Mouse (Mus musculus) forebrain, embryonic 11.5 days (tissue): ENCODE results near the gene Gm9733. TPM values are rescaled to one million over a fixed set of nuclear protein-coding genes. Genes with fewer than 3 reads are reported as not detected.
A peak's percentile ranks its signal among the peaks of the same experiment; 100 is the strongest.
"Not testable (repeated sequence)": the region's sequence is repeated elsewhere in the genome, so short reads cannot be mapped to it uniquely, and the experiment has no call there.

Experiments
- ATAC-seq: fragments of 200-750 bp; cut with Nextera tagmentation; replicated peaks from 2 replicates; pipeline ENCODE4 v1.8.0; 2017; ENCODE audit warnings: moderate TSS enrichment; ENCODE audit not compliant: low FRiP score
- DNase-seq: peaks from one replicate; pipeline ENCODE4 v3.0.0-alpha.2; 2017; ENCODE audit warnings: low spot score
- H3K27ac ChIP-seq: fragments of 300-500 bp; sonication (generic); 2 replicates; pipeline ENCODE4 v1.5.1; 2014; ENCODE audit warnings: low read depth, low read length
- H3K27me3 ChIP-seq: fragments of 300-500 bp; sonication (generic); 2 replicates; pipeline ENCODE4 v1.6.1; 2014; ENCODE audit warnings: mild to moderate bottlenecking, low read length, mixed read lengths; ENCODE audit not compliant: control insufficient read depth, insufficient read depth
- H3K36me3 ChIP-seq: fragments of 300-500 bp; sonication (generic); 2 replicates; pipeline ENCODE4 v1.6.1; 2014; ENCODE audit warnings: mild to moderate bottlenecking, low read length, moderate library complexity, mixed read lengths; ENCODE audit not compliant: control insufficient read depth, insufficient read depth
- H3K4me1 ChIP-seq: fragments of 300-500 bp; sonication (generic); replicated peaks from 2 replicates; pipeline ENCODE4 v1.6.1; 2014; ENCODE audit warnings: low read length, mixed read lengths; ENCODE audit not compliant: control insufficient read depth, insufficient read depth
- H3K4me2 ChIP-seq: fragments of 300-500 bp; sonication (generic); 2 replicates; pipeline ENCODE4 v1.6.1; 2014; ENCODE audit warnings: low read depth, mild to moderate bottlenecking, low read length, moderate library complexity, mixed read lengths; ENCODE audit not compliant: severe bottlenecking
- H3K4me3 ChIP-seq: fragments of 300-500 bp; sonication (generic); 2 replicates; pipeline ENCODE4 v1.5.1; 2014; ENCODE audit warnings: low read depth, low read length
- H3K9ac ChIP-seq: fragments of 300-500 bp; sonication (generic); 2 replicates; pipeline ENCODE4 v1.6.1; 2014; ENCODE audit warnings: low read length
- H3K9me3 ChIP-seq: fragments of 300-500 bp; sonication (generic); 2 replicates; pipeline ENCODE4 v1.6.1; 2016; ENCODE audit warnings: low read length, mixed read lengths; ENCODE audit not compliant: control insufficient read depth
- WGBS: fragments of 180-500 bp; shearing (Covaris S2); extraction: QIAGEN DNeasy Blood & Tissue Kit; methylation state at CpG from one replicate; pipeline ENCODE4 v1.1.7; 2014; 5-methylcytosine and 5-hydroxymethylcytosine counted together
- polyA plus RNA-seq: library from polyadenylated mRNA; unstranded; fragments of >200 nt; fragmentation: Nextera tagmentation; extraction: Ambion mirVana; gene quantifications from 2 replicates; pipeline ENCODE4 v1.2.1, GENCODE M21; 2014

Gm9733 gene
- polyA plus RNA-seq = not detected in 2 replicates

GRCm38 (mm10) chr3:15332063-15332462 lies at the start of gene Gm9733:
Gm9733 (minus strand) TSS chr3:15332302.
- Histone ChIP-seq H3K9ac (no peak within 1 kb of the TSS), H3K27me3 (no peaks in the 10 kb centered on the region), H3K4me1 (no peaks in the 10 kb centered on the region), H3K9me3 (no peaks in the 10 kb centered on the region), H3K4me2 (no peak within 1 kb of the TSS), H3K27ac (no peak within 1 kb of the TSS), H3K4me3 (no peak within 1 kb of the TSS), H3K36me3 (no peaks in the 10 kb centered on the region)
- no peak; the same call in 1 of the 2 replicates for ATAC-seq
- no peak for DNase-seq
- WGBS = 87% methylated on average over 3 of the region's 3 CpGs

GRCm38 (mm10) chr3:15355690-15356089 lies 23.6 kb upstream of the Gm9733 start:
- not testable (repeated sequence) for DNase-seq, H3K36me3 ChIP-seq, H3K4me2 ChIP-seq, H3K9ac ChIP-seq, H3K27ac ChIP-seq, H3K27me3 ChIP-seq, H3K4me3 ChIP-seq, H3K4me1 ChIP-seq, H3K9me3 ChIP-seq
- WGBS = 79% methylated on average over 3 of the region's 3 CpGs
- 0 out of 2 replicates have a peak, but pooled peaks have one; percentile 60 for ATAC-seq

- H3K4me2 ChIP-seq, DNase-seq, H3K27ac ChIP-seq, H3K9me3 ChIP-seq, ATAC-seq, H3K9ac ChIP-seq, H3K27me3 ChIP-seq, H3K4me1 ChIP-seq, H3K4me3 ChIP-seq, H3K36me3 ChIP-seq: not testable (repeated sequence)
- 89% methylated on average over 1 of the region's 2 CpGs for WGBS
These were observed 18.2 kb upstream of the Gm9733 start for GRCm38 (mm10) chr3:15350318-15350717.

GRCm38 (mm10) chr3:15345606-15346005 lies 13.5 kb upstream of the Gm9733 start:
- not testable (repeated sequence) for H3K27ac ChIP-seq, H3K4me3 ChIP-seq, H3K27me3 ChIP-seq, ATAC-seq, DNase-seq, H3K4me1 ChIP-seq, H3K9me3 ChIP-seq, H3K36me3 ChIP-seq, H3K4me2 ChIP-seq, H3K9ac ChIP-seq
- 61% methylated on average over 3 of the region's 3 CpGs for WGBS

GRCm38 (mm10) chr3:15340287-15340686 lies 8.2 kb upstream of the Gm9733 start:
- no peak overlapping the region for H3K9ac ChIP-seq
- no peaks in the 10 kb centered on the region for H3K9me3 ChIP-seq
- DNase-seq (no peak), ATAC-seq (no peak)
- no peaks in the 10 kb centered on the region for H3K4me1 ChIP-seq
- no peaks in the 10 kb centered on the region for H3K36me3 ChIP-seq
- no peak overlapping the region for H3K27ac ChIP-seq
- H3K4me3 ChIP-seq = no peak overlapping the region
- H3K4me2 ChIP-seq = no peak overlapping the region
- WGBS = 77% methylated on average over 1 of the region's 1 CpGs
- H3K27me3 ChIP-seq = no peaks in the 10 kb centered on the region

- no peak overlapping the region for H3K27ac ChIP-seq
- no peaks in the 10 kb centered on the region for H3K9me3 ChIP-seq
- no peak overlapping the region for H3K4me2 ChIP-seq
- 76% methylated on average over 2 of the region's 2 CpGs for WGBS
- H3K9ac ChIP-seq = no peak overlapping the region
- no peaks in the 10 kb centered on the region for H3K27me3 ChIP-seq
- H3K36me3 ChIP-seq = no peaks in the 10 kb centered on the region
- DNase-seq (no peak), ATAC-seq (0 out of 2 replicates have a peak, but pooled peaks have one; percentile 10)
- no peak overlapping the region for H3K4me3 ChIP-seq
- H3K4me1 ChIP-seq = no peaks in the 10 kb centered on the region
These were observed 2.1 kb upstream of the Gm9733 start for GRCm38 (mm10) chr3:15334182-15334581.

- Histone ChIP-seq H3K4me1 (no peaks in the 10 kb centered on the region), H3K4me2 (no peak overlapping the region), H3K9ac (no peak overlapping the region), H3K9me3 (no peaks in the 10 kb centered on the region), H3K27ac (no peak overlapping the region), H3K4me3 (no peak overlapping the region), H3K27me3 (no peaks in the 10 kb centered on the region), H3K36me3 (no peaks in the 10 kb centered on the region)
- ATAC-seq (no peak), DNase-seq (no peak)
- 67% methylated on average over 3 of the region's 3 CpGs for WGBS
These were observed 557 bp downstream of the Gm9733 start for GRCm38 (mm10) chr3:15331545-15331944.

- Histone ChIP-seq H3K4me2 (no peak overlapping the region), H3K27ac (no peak overlapping the region), H3K27me3 (no peaks in the 10 kb centered on the region), H3K4me1 (no peaks in the 10 kb centered on the region), H3K4me3 (no peak overlapping the region), H3K36me3 (no peaks in the 10 kb centered on the region), H3K9ac (no peak overlapping the region), H3K9me3 (no peaks in the 10 kb centered on the region)
- ATAC-seq (no peak), DNase-seq (no peak)
These were observed 2.6 kb downstream of the Gm9733 start for GRCm38 (mm10) chr3:15329549-15329948.

GRCm38 (mm10) chr3:15284424-15285328 lies 47.4 kb downstream of the Gm9733 start:
- no peak for ATAC-seq
- no peaks in the 10 kb centered on the region for H3K9me3 ChIP-seq

More at GRCm38 (mm10) chr3:15284424-15285328, 47.4 kb downstream of the Gm9733 start:
- 94% methylated on average over 6 of the region's 6 CpGs for WGBS
- H3K36me3 ChIP-seq = no peaks in the 10 kb centered on the region
- no peak overlapping the region for H3K27ac ChIP-seq
- no peak overlapping the region for H3K4me2 ChIP-seq
- no peak overlapping the region for H3K4me3 ChIP-seq
- no peaks in the 10 kb centered on the region for H3K4me1 ChIP-seq
- no peak for DNase-seq
- H3K27me3 ChIP-seq = no peaks in the 10 kb centered on the region
- no peak overlapping the region for H3K9ac ChIP-seq
